Mouse (Mus musculus) heart, adult 2 months (tissue): ENCODE measurements at regions not wholly inside any gene's neighbourhood (a gene's known extent, or its start where the extent isn't known, plus 50 kb on each side); places are given as distances from the start of the nearest gene placed in this dataset.

Experiments used
- CTCF ChIP-seq: fragments of 200-600 bp; IDR thresholded peaks from 2 replicates; pipeline ENCODE4 v1.8.1; 2022; ENCODE audit warnings: antibody characterized with exemption, mild to moderate bottlenecking, moderate library complexity
- EP300 ChIP-seq: fragments of 200-500 bp; IDR thresholded peaks from 2 replicates; pipeline ENCODE4 v1.6.1; 2011; ENCODE audit warnings: low read depth, low read length, control low read depth; ENCODE audit not compliant: insufficient read depth
- POLR2A ChIP-seq: fragments of 200-500 bp; IDR thresholded peaks from 2 replicates; pipeline ENCODE4 v1.6.1; 2011; ENCODE audit warnings: mild to moderate bottlenecking, low read depth, low read length, control low read depth; ENCODE audit not compliant: insufficient read depth

DNA sequence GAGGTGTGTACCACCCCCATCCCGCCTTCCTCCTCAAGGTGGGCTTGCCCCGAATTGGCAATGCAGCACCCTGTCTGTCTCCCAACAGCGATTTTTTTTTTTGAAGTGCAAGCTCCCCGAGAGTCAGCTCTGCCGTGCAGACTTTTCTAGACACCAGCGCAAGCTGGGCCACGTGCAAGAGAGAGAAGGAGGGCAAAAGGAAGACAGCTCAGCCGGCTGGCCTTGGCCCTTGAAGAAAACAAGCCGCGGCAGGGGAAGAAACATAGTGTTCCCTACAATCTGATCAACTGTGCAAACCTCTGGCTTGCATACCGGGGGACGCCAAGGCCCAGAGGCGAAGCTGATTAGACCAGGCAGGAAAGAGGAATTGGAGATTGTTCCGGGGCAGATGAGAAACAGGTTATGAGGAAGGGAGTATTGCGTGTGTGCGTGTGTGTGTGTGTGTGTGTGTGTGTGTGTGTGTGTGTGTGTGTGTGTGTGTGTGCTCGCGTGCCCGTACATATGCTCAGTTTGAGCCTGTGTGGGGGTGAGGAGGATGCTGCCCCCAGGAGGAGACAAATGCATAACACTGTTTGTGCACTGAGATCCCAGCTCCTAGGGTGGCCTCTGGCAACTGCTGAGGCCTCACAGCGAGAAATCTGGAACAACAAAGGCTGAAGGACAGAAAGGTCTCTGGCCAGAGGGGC, 83.2 kb upstream of the Zfp648 start:
- TF ChIP-seq CTCF (peak; percentile 38; the same call in 1 of the 2 replicates), POLR2A (no peak), EP300 (peak; percentile 66)
